Mouse (Mus musculus) heart, embryonic 14.5 days (tissue): ENCODE results near the gene Shc1. TPM values are rescaled to one million over a fixed set of nuclear protein-coding genes. Genes with fewer than 3 reads are reported as not detected.
"Not testable (repeated sequence)": the region's sequence is repeated elsewhere in the genome, so short reads cannot be mapped to it uniquely, and the experiment has no call there.

Experiments
- ATAC-seq: fragments of 200-750 bp; cut with Nextera tagmentation; 2 replicates; pipeline ENCODE4 v1.8.0; 2017; ENCODE audit warnings: low read depth, moderate TSS enrichment; ENCODE audit not compliant: insufficient number of reproducible peaks, insufficient read depth, low FRiP score
- H3K27ac ChIP-seq, 2 experiments: fragments of 200-500 bp in 1 of 2; fragments of 300-500 bp in 1 of 2; sonication (generic) in 1 of 2; replicated peaks in 1 of 2; 2 replicates each; pipeline ENCODE4 v1.5.1; 2012 to 2014; ENCODE audit warnings: low read depth in 2 of 2, low read length in 2 of 2, control low read depth in 1 of 2, mild to moderate bottlenecking in 1 of 2, mixed read lengths in 1 of 2; ENCODE audit not compliant: control insufficient read depth in 1 of 2, insufficient read depth in 1 of 2
- H3K27me3 ChIP-seq: fragments of 300-500 bp; sonication (generic); 2 replicates; pipeline ENCODE4 v1.6.1; 2014; ENCODE audit warnings: mild to moderate bottlenecking, low read length, control low read depth; ENCODE audit not compliant: control insufficient read depth, insufficient read depth
- H3K36me3 ChIP-seq: fragments of 300-500 bp; sonication (generic); 2 replicates; pipeline ENCODE4 v1.6.1; 2014; ENCODE audit warnings: mild to moderate bottlenecking, control low read depth, low read length, mixed read lengths; ENCODE audit not compliant: control insufficient read depth, insufficient read depth
- H3K4me1 ChIP-seq, 2 experiments: fragments of 200-500 bp in 1 of 2; fragments of 300-500 bp in 1 of 2; sonication (generic) in 1 of 2; 2 replicates each; pipeline ENCODE4 v1.6.1; 2012 to 2014; ENCODE audit warnings: low read length in 2 of 2, control low read depth in 1 of 2, mixed read lengths in 1 of 2; ENCODE audit not compliant: control insufficient read depth in 2 of 2, insufficient read depth in 2 of 2
- H3K4me2 ChIP-seq: fragments of 300-500 bp; sonication (generic); 2 replicates; pipeline ENCODE4 v1.6.1; 2014; ENCODE audit warnings: mild to moderate bottlenecking, low read length
- H3K4me3 ChIP-seq, 2 experiments: fragments of 200-500 bp in 1 of 2; fragments of 300-500 bp in 1 of 2; sonication (generic) in 1 of 2; 2 replicates each; pipeline ENCODE4 v1.5.1; 2012 to 2014; ENCODE audit warnings: low read length in 2 of 2, mild to moderate bottlenecking in 2 of 2, control low read depth in 1 of 2, low read depth in 1 of 2, moderate library complexity in 1 of 2; ENCODE audit not compliant: control insufficient read depth in 1 of 2, insufficient read depth in 1 of 2
- H3K9ac ChIP-seq: fragments of 300-500 bp; sonication (generic); 2 replicates; pipeline ENCODE4 v1.6.1; 2014; ENCODE audit warnings: mild to moderate bottlenecking, low read length
- H3K9me3 ChIP-seq: fragments of 300-500 bp; sonication (generic); 2 replicates; pipeline ENCODE4 v1.6.1; 2016; ENCODE audit warnings: low read length, control low read depth; ENCODE audit not compliant: control insufficient read depth
- WGBS: fragments of 180-500 bp; shearing (Covaris S2); extraction: QIAGEN DNeasy Blood & Tissue Kit; methylation state at CpG from one replicate; pipeline ENCODE4 v1.1.7; 2014; 5-methylcytosine and 5-hydroxymethylcytosine counted together
- polyA plus RNA-seq: library from polyadenylated mRNA; unstranded; fragments of >200 nt; fragmentation: Nextera tagmentation; extraction: Ambion mirVana; gene quantifications from 2 replicates; pipeline ENCODE4 v1.2.1, GENCODE M21; 2014

The Shc1 gene
- polyA plus RNA-seq, 1 experiment from 2014 or later, result 50.5 TPM

GRCm38 (mm10) chr3:89425876-89426275 lies 7.6 kb downstream of the Shc1 start:
- H3K4me3 ChIP-seq, result no peak overlapping the region
- H3K4me1 ChIP-seq, result peaks cover 10 to 20% of the 10 kb centered on the region in 2 experiments
- no peak overlapping the region for H3K9ac ChIP-seq
- no peaks in the 10 kb centered on the region for H3K9me3 ChIP-seq
- ATAC-seq, result no peak
- H3K36me3 ChIP-seq, result peaks cover 50% of the 10 kb centered on the region
- no peak overlapping the region for H3K4me2 ChIP-seq
- 91% methylated on average over 4 of the region's 4 CpGs for WGBS
- no peaks in the 10 kb centered on the region for H3K27me3 ChIP-seq
- no peak overlapping the region for H3K27ac ChIP-seq

GRCm38 (mm10) chr3:89429021-89429420 lies 10.8 kb downstream of the Shc1 start:
- not testable (repeated sequence) for ATAC-seq, H3K9ac ChIP-seq, H3K27me3 ChIP-seq, H3K9me3 ChIP-seq, H3K4me2 ChIP-seq, H3K27ac ChIP-seq, H3K4me3 ChIP-seq
- H3K36me3 ChIP-seq, result peaks cover 64% of the 10 kb centered on the region
- WGBS, result 90% methylated on average over 6 of the region's 7 CpGs
- H3K4me1 ChIP-seq, result peaks cover 7 to 13% of the 10 kb centered on the region in 2 experiments

GRCm38 (mm10) chr3:89430171-89431159 lies 12.2 kb downstream of the Shc1 start, which contains the start of gene Pygo2:
Gene Pygo2 (plus strand): TSS chr3:89430214.
- Histone ChIP-seq H3K4me3 (peak within 1 kb of the TSS; percentile 72 to 98), H3K9me3 (no peaks in the 10 kb centered on the region), H3K9ac (peak within 1 kb of the TSS; percentile 95), H3K36me3 (peaks cover 57% of the 10 kb centered on the region), H3K4me1 (peaks cover 7 to 13% of the 10 kb centered on the region in 2 experiments), H3K27ac (peak within 1 kb of the TSS; percentile 75 to 84), H3K27me3 (no peaks in the 10 kb centered on the region), H3K4me2 (peak within 1 kb of the TSS; percentile 83)
- 2% methylated on average over 64 of the region's 68 CpGs for WGBS
- peak; percentile 97 for ATAC-seq

GRCm38 (mm10) chr3:89432606-89433005 lies 14.4 kb downstream of the Shc1 start:
- no peaks in the 10 kb centered on the region for H3K9me3 ChIP-seq
- H3K36me3 ChIP-seq, result peaks cover 36% of the 10 kb centered on the region
- 95% methylated on average over 8 of the region's 8 CpGs for WGBS
- no peak overlapping the region for H3K27ac ChIP-seq
- H3K27me3 ChIP-seq, result no peaks in the 10 kb centered on the region
- ATAC-seq, result no peak
- no peak overlapping the region for H3K9ac ChIP-seq
- H3K4me1 ChIP-seq, result peaks cover 12 to 24% of the 10 kb centered on the region in 2 experiments
- H3K4me3 ChIP-seq, result no peak overlapping the region
- no peak overlapping the region for H3K4me2 ChIP-seq

- H3K4me2 ChIP-seq, result no peak overlapping the region
- H3K27ac ChIP-seq, result no peak overlapping the region
- ATAC-seq, result no peak
- no peaks in the 10 kb centered on the region for H3K9me3 ChIP-seq
- H3K4me3 ChIP-seq, result no peak overlapping the region
- H3K27me3 ChIP-seq, result no peaks in the 10 kb centered on the region
- H3K36me3 ChIP-seq, result peaks cover 31% of the 10 kb centered on the region
- WGBS, result 73% methylated on average over 11 of the region's 11 CpGs
- H3K4me1 ChIP-seq, result peaks cover 15 to 28% of the 10 kb centered on the region in 2 experiments
- H3K9ac ChIP-seq, result no peak overlapping the region
These were observed 16.3 kb downstream of the Shc1 start for GRCm38 (mm10) chr3:89434532-89434931.

- Histone ChIP-seq H3K4me2 (no peak overlapping the region), H3K9ac (no peak overlapping the region), H3K27ac (no peak overlapping the region), H3K27me3 (no peaks in the 10 kb centered on the region), H3K4me1 (peaks cover 15 to 28% of the 10 kb centered on the region in 2 experiments), H3K9me3 (no peaks in the 10 kb centered on the region), H3K36me3 (peaks cover 36% of the 10 kb centered on the region), H3K4me3 (no peak overlapping the region)
- no peak for ATAC-seq
- WGBS, result 83% methylated on average over 7 of the region's 7 CpGs
These were observed 16.8 kb downstream of the Shc1 start for GRCm38 (mm10) chr3:89435041-89435440.

- no peaks in the 10 kb centered on the region for H3K9me3 ChIP-seq
- H3K27ac ChIP-seq, result peak within 1 kb of the TSS; percentile 70 to 74
- H3K4me1 ChIP-seq, result peaks cover 9 to 20% of the 10 kb centered on the region in 2 experiments
- peak within 1 kb of the TSS; percentile 54 to 75 for H3K4me3 ChIP-seq
- H3K36me3 ChIP-seq, result peaks cover 43% of the 10 kb centered on the region
- H3K9ac ChIP-seq, result peak within 1 kb of the TSS; percentile 75
- 3% methylated on average over 16 of the region's 16 CpGs for WGBS
- no peaks in the 10 kb centered on the region for H3K27me3 ChIP-seq
- H3K4me2 ChIP-seq, result peak within 1 kb of the TSS; percentile 72
- peak; percentile 83 for ATAC-seq
These were observed 18.2 kb downstream of the Shc1 start, which contains the start of gene Pbxip1 for GRCm38 (mm10) chr3:89436176-89437113. Gene Pbxip1 (plus strand): TSS chr3:89436706.
